Mouse (Mus musculus): ENCODE measurements around the gene Srp9. TPM values are rescaled to one million over a fixed set of nuclear protein-coding genes. Genes with fewer than 3 reads are reported as not detected.

Gene Srp9
- 134 and 153 TPM in 2 replicates for polyA plus RNA-seq (2015; fragmentation: Nextera tagmentation; extraction: Ambion mirVana)

GRCm38 (mm10) chr1:182124506-182124905, at the start of gene Srp9:
TSS of gene Srp9 (plus strand) at chr1:182124737.

GRCm38 (mm10) chr1:182164386-182164785, 39.8 kb downstream of the Srp9 start, which contains the start of gene Vmn1r1:
TSS of gene Vmn1r1 (minus strand) at chr1:182164486.

Other genes with a start within 250 kb of the Srp9 start
- gene Enah, start 104.7 kb upstream of the Srp9 start, polyA plus RNA-seq (2015; fragmentation: Nextera tagmentation; extraction: Ambion mirVana), result 16.9 and 18.6 TPM in 2 replicates
- not detected in 2 replicates for gene Vmn1r1, start 39.7 kb downstream of the Srp9 start, polyA plus RNA-seq (2015; fragmentation: Nextera tagmentation; extraction: Ambion mirVana)
- gene Degs1, start 158.1 kb downstream of the Srp9 start, polyA plus RNA-seq (2015; fragmentation: Nextera tagmentation; extraction: Ambion mirVana), result 75.1 and 94.7 TPM in 2 replicates
- gene Fbxo28, start 216.9 kb downstream of the Srp9 start, polyA plus RNA-seq (2015; fragmentation: Nextera tagmentation; extraction: Ambion mirVana), result 6.5 and 8.5 TPM in 2 replicates

Measured in skeletal muscle tissue, postnatal 0 days (tissue).